Mouse (Mus musculus): ENCODE results near the gene Nap1l2.
"Not testable (repeated sequence)": the region's sequence is repeated elsewhere in the genome, so short reads cannot be mapped to it uniquely, and the experiment has no call there.

Nap1l2 gene

DNA sequence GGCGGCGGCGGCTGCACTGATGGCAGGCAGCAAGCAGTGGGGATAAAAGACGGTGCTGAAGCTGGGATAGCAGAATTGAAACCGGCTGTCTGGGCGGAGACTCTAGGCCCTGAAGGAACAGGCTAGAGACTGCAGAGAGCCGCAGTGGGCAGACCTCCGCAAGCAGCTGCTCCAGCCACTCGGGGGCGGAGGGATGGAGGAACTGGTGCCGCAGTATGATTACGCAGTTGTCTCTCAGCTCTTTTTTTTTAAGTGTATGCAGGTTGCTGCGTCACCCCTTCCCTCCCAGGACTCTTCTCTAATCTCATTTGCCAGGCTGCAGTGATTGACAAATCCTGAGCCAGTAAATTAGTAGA is at the start of gene Nap1l2:
Gene Nap1l2, minus strand, starts transcription at position 210 of the 356 bp plus-strand sequence.
- in situ Hi-C loops (cut with MboI; ENCODE audit: unreplicated experiment in 2 of 2), result no loop called here

DNA sequence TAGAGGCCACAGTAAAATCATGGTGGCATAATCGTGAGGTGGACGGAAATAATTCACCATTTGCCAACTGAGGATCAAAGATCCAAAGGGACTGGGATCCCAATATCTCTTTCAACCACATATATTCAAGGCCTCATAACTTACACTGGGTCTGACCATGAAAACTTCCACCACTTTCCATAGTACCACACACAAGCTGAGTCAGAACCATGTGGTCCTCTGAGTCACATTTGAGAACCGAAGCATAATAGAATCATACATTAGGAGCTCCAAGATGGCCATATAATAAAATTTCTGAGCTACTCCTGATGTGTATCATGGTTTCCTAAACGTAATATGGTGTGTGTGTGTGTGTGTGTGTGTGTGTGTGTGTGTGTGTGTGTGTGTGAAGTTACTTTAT is 28.8 kb upstream of the Nap1l2 start:
- in situ Hi-C loops (cut with MboI; ENCODE audit: unreplicated experiment in 2 of 2), result no loop called here

DNA sequence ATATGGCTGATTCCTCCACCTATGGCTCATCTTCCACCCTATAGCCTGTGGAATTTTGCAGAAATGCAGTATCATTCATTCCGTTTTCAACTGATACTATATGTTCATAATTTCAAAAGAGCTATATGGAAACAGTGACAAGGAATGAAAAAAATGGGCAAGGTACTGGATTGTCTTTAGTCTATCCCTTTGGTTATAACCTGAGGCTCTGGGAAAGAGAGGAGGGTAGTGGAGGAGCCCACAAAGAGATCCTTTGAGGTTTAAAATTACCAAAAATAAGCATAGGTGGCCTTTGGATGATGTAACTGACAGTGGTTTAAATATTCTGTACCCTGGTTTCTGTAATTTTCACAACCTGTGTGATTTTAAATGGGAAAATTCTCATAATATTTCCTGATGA is 389 bp upstream of the Nap1l2 start:
- in situ Hi-C loops (cut with MboI; ENCODE audit: unreplicated experiment in 2 of 2), result no loop called here

DNA sequence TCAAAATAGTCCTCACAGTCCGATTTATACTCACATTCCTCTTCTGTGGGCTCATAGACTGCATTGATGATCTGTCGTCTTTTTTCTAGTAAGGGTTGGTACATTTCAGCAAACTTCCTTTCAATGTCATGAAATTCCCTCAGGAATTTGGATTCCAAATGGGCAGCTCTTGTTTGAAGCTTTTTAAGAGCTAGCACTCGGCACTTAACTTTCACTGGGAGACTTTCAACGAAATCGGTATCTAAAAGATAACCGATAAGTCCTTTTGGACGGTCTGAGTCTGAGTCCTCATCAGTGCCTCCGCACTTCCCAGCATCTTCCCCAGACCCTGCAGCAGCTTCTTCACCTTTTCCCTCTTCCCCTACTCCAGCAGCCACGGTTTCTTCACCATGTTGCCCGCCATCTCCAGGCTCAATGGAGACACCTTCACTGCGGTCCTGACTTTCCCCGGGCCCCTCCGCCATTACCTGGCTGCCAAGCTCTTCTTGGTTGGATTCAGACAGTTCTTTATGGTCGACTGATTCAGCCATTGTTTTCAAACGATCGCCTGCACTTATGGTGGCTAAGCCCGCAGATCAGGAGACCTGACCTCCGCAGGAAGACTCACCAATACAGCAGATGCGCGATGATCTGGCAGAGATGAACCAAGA is 534 bp downstream of the Nap1l2 start:
- in situ Hi-C loops (cut with MboI; ENCODE audit: unreplicated experiment in 2 of 2), result no loop called here

DNA sequence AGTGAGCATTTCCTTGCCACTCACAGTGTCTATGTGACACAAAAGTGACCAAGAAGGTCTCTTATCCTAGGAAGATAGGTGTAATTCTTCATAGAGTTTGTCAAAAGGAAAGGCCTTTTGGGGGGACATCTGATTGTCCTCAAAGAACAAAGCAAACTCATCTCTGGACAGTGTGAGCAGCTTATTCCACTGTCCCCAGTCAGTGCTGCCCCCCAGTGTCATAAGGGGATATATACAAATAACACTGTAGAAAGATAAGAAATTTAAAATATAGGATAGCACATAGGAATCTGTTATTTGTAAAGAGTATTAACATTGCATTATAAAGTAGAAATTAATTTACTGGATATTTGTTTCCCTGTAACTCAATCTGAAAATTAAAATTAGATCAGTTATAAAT is 2.9 kb downstream of the Nap1l2 start:
- in situ Hi-C loops (cut with MboI; ENCODE audit: unreplicated experiment in 2 of 2), result no loop called here

DNA sequence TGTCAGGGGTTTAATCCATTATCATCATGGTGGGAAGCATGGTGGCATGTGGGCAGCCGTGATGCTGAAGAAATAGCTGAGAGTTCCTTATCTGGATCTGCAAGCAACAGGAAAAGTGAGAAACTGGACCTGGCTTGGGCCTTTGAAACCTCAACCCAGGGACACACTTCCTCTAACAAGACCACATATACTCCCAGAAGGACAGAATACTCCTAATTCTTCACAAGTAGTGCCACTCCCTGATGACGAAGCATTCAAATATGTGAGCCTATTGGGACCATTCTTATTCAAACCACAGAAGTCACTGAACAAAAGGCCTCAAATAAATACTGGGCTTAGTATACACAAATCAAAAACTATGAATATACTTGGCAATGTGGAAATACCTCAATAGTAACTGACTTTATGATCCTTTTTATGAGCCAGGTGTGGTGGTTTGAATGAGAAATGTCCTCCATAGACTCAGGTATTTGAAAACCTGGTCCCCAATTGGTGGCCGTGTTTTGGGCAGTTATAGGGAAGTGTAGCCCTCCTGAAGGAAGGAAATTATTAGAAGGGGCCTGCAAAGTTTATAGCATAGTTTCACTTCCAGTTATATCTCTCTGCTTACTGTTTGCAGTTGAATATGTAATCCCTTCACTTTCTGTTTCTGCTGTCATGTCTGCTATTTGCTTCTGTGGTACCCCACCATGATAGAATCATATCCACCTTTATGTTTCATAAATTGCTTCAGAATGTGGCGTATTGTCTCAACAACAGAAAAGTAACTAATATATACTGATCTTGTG is 6.5 kb downstream of the Nap1l2 start:
- in situ Hi-C loops (cut with MboI; ENCODE audit: unreplicated experiment in 2 of 2), result no loop called here

DNA sequence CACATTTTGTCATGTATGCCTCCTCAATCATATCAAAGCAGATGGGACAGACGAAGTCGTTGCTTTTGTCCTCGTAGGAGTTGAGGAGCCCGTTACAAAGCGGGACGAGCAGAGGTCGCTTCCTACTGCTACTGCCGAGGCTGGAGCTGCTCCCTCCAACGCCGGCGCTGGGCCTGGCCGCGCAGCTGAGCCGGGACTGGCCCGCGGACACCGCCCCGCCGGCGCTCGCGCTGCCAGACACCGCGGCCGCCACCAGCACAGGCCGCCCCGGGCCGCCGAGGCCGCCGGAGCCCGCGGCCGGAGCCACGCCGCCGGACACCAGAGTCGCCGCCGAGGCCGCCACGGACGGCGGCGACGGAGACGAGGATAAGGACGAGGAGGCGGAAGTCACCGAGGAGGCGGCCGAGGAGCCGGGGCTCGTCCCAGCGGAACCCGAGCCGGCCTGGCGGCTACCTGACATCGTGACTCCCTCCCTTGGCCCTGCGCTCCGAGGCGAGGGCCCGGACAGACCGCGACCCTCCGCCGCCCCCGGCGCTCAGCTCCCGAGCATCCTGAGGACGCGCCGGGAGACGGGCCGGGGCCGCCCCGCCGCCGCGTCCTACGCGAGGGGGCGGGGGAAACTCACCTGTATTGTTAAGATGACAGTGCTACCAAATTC is 21.4 kb downstream of the Nap1l2 start:
- in situ Hi-C loops (cut with MboI; ENCODE audit: unreplicated experiment in 2 of 2), result not testable (repeated sequence)

DNA sequence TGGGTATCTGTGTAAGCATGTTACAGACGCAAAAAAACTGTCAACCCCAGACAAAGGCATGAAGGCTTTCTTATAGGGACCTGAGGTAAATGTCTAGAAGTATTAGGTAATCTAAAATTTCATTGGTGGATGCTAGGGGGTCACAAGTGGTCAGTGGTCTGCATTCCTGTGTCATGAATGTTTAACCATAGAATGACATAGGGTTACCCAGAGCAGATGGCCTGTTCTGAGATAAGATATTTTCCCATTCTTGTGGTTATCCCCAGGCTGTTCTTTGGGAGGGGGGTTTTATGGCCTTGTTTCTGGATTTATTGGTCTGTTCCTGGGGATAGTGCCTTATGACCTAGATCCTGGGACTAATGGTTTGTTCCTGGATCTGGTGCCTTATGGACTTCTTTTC is 30.3 kb downstream of the Nap1l2 start:
- in situ Hi-C loops (cut with MboI; ENCODE audit: unreplicated experiment in 2 of 2), result no loop called here

DNA sequence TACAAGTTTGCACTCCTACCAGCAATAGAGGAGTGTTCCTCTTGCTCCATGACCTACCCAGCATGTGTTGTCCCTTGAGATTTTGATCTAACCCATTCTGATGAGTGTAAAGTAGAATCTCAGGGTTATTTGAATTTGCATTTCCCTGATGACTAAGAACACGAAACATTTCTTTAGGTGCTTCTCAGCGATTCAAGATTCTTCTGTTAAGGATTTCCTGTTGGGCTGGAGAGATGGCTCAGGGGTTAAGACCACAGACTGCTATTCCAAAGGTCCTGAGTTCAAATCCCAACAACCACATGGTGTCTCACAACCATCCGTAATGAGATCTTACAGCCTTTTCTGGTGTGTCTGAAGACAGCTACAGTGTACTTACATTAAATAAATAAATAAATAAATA is 47.9 kb downstream of the Nap1l2 start:
- in situ Hi-C loops (cut with MboI; ENCODE audit: unreplicated experiment in 2 of 2), result no loop called here

Data from v-Abl transformed pro-B cells (cell line).